Mouse (Mus musculus): Measurements from ENCODE around the gene Cped1.

GRCm38 (mm10) chr6:22213187-22213586 is 227.5 kb downstream of the Cped1 start:
- no peak for TF ChIP-seq CTCF (IDR thresholded peaks at IDR 0.05; ENCODE audit: low read depth, low read length)
- TF ChIP-seq TAL1 (conservative IDR thresholded peaks at IDR 0.05; ENCODE audit: low read depth, low read length) = no peak
- no peak for TF ChIP-seq GATA2 (IDR thresholded peaks at IDR 0.05; ENCODE audit: borderline replicate concordance, low read depth, low read length)
